Mouse (Mus musculus) midbrain, postnatal 0 days (tissue): ENCODE data around the gene Psmb6. TPM values are rescaled to one million over a fixed set of nuclear protein-coding genes. Genes with fewer than 3 reads are reported as not detected.

ENCODE experiments used
- ATAC-seq: fragments of 200-750 bp; cut with Nextera tagmentation; 2 replicates; pipeline ENCODE4 v1.8.0; 2017; ENCODE audit warnings: moderate number of reproducible peaks, mild to moderate bottlenecking, moderate TSS enrichment, moderate library complexity; ENCODE audit not compliant: low FRiP score
- DNase-seq: peaks from one replicate; pipeline ENCODE4 v3.0.0-alpha.2; 2015; ENCODE audit warnings: low spot score
- H3K27ac ChIP-seq: fragments of 300-500 bp; sonication (generic); 2 replicates; pipeline ENCODE4 v1.5.1; 2014; ENCODE audit warnings: low read depth, mild to moderate bottlenecking, low read length, mixed read lengths
- H3K27me3 ChIP-seq: fragments of 300-500 bp; sonication (generic); 2 replicates; pipeline ENCODE4 v1.6.1; 2014; ENCODE audit warnings: low read length, control low read depth, mixed read lengths; ENCODE audit not compliant: insufficient read depth
- H3K36me3 ChIP-seq: fragments of 300-500 bp; sonication (generic); 2 replicates; pipeline ENCODE4 v1.6.1; 2014; ENCODE audit warnings: low read length, control low read depth, mixed read lengths; ENCODE audit not compliant: insufficient read depth
- H3K4me1 ChIP-seq: fragments of 300-500 bp; sonication (generic); 2 replicates; pipeline ENCODE4 v1.6.1; 2014; ENCODE audit warnings: mild to moderate bottlenecking, control low read depth, antibody characterized with exemption, low read length, mixed read lengths; ENCODE audit not compliant: insufficient read depth
- H3K4me2 ChIP-seq: fragments of 300-500 bp; sonication (generic); 2 replicates; pipeline ENCODE4 v1.6.1; 2014; ENCODE audit warnings: low read depth, mild to moderate bottlenecking, low read length, mixed read lengths; ENCODE audit not compliant: poor library complexity, severe bottlenecking
- H3K4me3 ChIP-seq: fragments of 300-500 bp; sonication (generic); 2 replicates; pipeline ENCODE4 v1.5.1; 2014; ENCODE audit warnings: low read depth, mild to moderate bottlenecking, low read length, moderate library complexity
- H3K9ac ChIP-seq: fragments of 300-500 bp; sonication (generic); replicated peaks from 2 replicates; pipeline ENCODE4 v1.6.1; 2014; ENCODE audit warnings: mild to moderate bottlenecking, low read length, moderate library complexity, mixed read lengths; ENCODE audit not compliant: poor library complexity, severe bottlenecking
- H3K9me3 ChIP-seq: fragments of 300-500 bp; sonication (generic); 2 replicates; pipeline ENCODE4 v1.6.1; 2016; ENCODE audit warnings: low read length, control low read depth
- CTCF ChIP-seq: IDR thresholded peaks from 2 replicates; pipeline ENCODE4 v1.5.1; 2016; ENCODE audit warnings: antibody characterized with exemption, mild to moderate bottlenecking
- WGBS: fragments of 180-500 bp; shearing (Covaris S2); extraction: QIAGEN DNeasy Blood & Tissue Kit; methylation state at CpG from one replicate; pipeline ENCODE4 v1.1.7; 2014; 5-methylcytosine and 5-hydroxymethylcytosine counted together
- polyA plus RNA-seq: library from polyadenylated mRNA; unstranded; fragments of >200 nt; fragmentation: Nextera tagmentation; extraction: Ambion mirVana; gene quantifications from 2 replicates; pipeline ENCODE4 v1.2.1, GENCODE M21; 2015
- total RNA-seq: library from RNA; depleted of rRNA; stranded (reverse); fragments of >200 nt; gene quantifications from 2 replicates; pipeline ENCODE4 v1.2.3, GENCODE M21; 2014

The Psmb6 gene
- total and polyA plus RNA-seq, 2 experiments from 2014 or later = 493 to 818 TPM

DNA sequence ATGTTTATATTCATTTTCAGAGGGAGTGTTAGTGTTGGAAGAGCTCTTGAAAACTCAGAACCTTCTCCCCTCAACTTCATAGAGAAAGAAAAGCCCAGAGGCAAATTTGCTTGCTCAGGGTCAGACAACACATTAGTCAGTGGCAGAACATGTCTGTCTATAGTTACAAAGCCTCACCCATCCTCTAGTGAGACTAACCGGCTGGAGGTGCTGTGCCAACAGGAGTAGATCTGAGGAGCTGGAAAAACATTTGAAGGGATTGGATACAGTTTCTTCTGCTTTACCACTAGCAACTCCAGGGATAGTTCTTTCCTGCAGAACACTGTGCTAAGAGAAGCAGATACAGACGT, 36.7 kb downstream of the Psmb6 start:
- Histone ChIP-seq H3K27ac (peak overlapping the region; percentile 78), H3K4me2 (peak overlapping the region; percentile 90), H3K9ac (peak overlapping the region; percentile 90; the same call in 1 of the 2 replicates), H3K36me3 (peaks cover 6% of the 10 kb centered on the region; the same call in 1 of the 2 replicates), H3K9me3 (no peaks in the 10 kb centered on the region), H3K4me1 (peaks cover 12% of the 10 kb centered on the region), H3K4me3 (peak overlapping the region; percentile 94), H3K27me3 (no peaks in the 10 kb centered on the region)
- TF ChIP-seq CTCF = peak; percentile 38
- ATAC-seq (no peak), DNase-seq (peak; percentile 36)
- 0% methylated on average over 2 of the region's 2 CpGs for WGBS

DNA sequence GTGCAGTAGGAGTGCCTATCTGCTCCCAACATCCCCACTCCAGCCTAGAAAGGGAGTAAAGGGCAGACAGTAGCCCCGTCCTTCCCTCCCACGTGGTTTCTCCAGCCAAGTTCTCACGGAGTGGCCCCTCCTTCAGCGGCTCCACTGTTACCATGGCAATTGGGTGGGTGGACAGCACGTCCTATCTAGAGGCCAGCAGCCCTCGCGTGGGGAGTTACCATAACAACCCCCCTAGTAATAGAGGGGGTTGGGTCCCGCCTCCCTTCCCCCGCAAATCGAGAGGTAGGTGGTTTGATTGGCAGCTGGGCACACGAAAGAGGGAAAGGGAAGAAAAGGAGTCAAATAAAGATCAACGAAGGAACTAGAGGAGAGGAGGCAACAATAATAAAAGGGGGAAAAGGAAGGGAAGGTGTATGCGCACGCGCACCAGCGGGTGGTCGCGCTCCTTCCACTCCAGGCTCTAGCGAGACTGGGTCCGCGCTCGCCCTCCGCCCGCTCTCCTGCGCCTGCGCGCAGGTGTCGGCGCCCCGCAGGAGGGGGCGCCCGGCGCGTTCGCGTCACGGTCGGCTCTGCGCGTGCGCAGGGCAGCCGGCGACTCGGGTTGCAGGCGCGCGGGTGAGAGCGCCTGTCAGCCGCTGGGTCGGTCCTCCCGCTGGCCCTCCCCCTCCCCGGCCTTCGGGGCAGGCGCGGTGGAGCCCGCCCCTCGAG, 37.3 kb downstream of the Psmb6 start, which contains the start of gene Mink1:
Gene Mink1, plus strand, starts transcription at position 595 of the 708 bp plus-strand sequence.
- Histone ChIP-seq H3K9me3 (no peaks in the 10 kb centered on the region), H3K4me2 (peak within 1 kb of the TSS; percentile 90), H3K9ac (peak within 1 kb of the TSS; percentile 90), H3K27me3 (no peaks in the 10 kb centered on the region), H3K36me3 (peaks cover 6% of the 10 kb centered on the region; the same call in 1 of the 2 replicates), H3K4me3 (peak within 1 kb of the TSS; percentile 94), H3K27ac (peak within 1 kb of the TSS; percentile 78), H3K4me1 (peaks cover 12% of the 10 kb centered on the region)
- DNase-seq = peak; percentile 95
- 1% methylated on average over 51 of the region's 57 CpGs for WGBS
- peak; percentile 2; the same call in 1 of the 2 replicates for TF ChIP-seq CTCF
- peak; percentile 95 for ATAC-seq

GRCm38 (mm10) chr11:70562995-70563469, 37.9 kb downstream of the Psmb6 start:
- ATAC-seq (peak; percentile 43; the same call in 1 of the 2 replicates), DNase-seq (no peak)
- peak overlapping the region; percentile 90 for H3K9ac ChIP-seq
- no peaks in the 10 kb centered on the region for H3K27me3 ChIP-seq
- peak overlapping the region; percentile 78 for H3K27ac ChIP-seq
- WGBS = 0% methylated on average over 17 of the region's 31 CpGs
- H3K36me3 ChIP-seq = peaks cover 6% of the 10 kb centered on the region; the same call in 1 of the 2 replicates
- peak overlapping the region; percentile 94 for H3K4me3 ChIP-seq
- peaks cover 12% of the 10 kb centered on the region for H3K4me1 ChIP-seq
- no peak for TF ChIP-seq CTCF
- H3K4me2 ChIP-seq = peak overlapping the region; percentile 90
- H3K9me3 ChIP-seq = no peaks in the 10 kb centered on the region

GRCm38 (mm10) chr11:70563470-70564275, 38.5 kb downstream of the Psmb6 start:
- H3K9me3 ChIP-seq = no peaks in the 10 kb centered on the region
- H3K4me2 ChIP-seq = peak overlapping the region; percentile 90
- H3K27me3 ChIP-seq = no peaks in the 10 kb centered on the region
- ATAC-seq (no peak), DNase-seq (no peak)
- peaks cover 12% of the 10 kb centered on the region for H3K4me1 ChIP-seq
- 4% methylated on average over 25 of the region's 25 CpGs for WGBS
- H3K4me3 ChIP-seq = peak overlapping the region; percentile 94
- peaks cover 10% of the 10 kb centered on the region; the same call in 1 of the 2 replicates for H3K36me3 ChIP-seq
- H3K9ac ChIP-seq = peak overlapping the region; percentile 90
- peak overlapping the region; percentile 78; the same call in 1 of the 2 replicates for H3K27ac ChIP-seq
- no peak for TF ChIP-seq CTCF

DNA sequence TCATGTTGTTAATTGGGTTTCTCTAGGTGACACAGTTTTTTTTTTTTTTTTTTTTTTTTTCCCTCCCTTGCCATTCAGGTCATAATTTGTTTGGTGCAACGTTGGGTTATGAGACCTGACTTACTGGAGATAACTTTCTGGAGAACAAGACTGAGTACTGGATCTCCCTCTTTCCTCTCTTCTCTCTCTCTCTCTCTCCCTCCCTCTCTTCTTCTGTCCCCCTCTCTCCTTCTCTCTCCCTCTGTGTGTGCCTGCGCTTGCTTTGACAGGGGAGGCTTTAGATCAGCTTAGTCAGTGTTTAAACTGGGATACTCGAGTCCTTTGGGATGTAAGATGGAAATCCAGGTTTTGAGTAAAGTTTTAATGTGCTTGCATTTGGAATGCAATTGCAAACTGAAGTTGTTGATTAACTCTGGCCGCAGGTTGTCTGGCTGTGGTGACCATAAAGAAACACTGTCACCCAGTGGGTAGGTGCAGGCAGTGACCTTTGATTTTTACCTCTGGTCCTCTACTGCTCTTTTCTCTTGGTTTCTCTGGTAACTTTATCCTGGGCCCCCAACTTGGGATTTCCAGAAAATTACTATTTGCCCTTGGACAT, 39.2 kb downstream of the Psmb6 start:
- ATAC-seq (no peak), DNase-seq (no peak)
- no peaks in the 10 kb centered on the region for H3K9me3 ChIP-seq
- TF ChIP-seq CTCF = no peak
- H3K27ac ChIP-seq = no peak overlapping the region
- H3K4me3 ChIP-seq = peak overlapping the region; percentile 94; the same call in 1 of the 2 replicates
- no peak overlapping the region for H3K9ac ChIP-seq
- H3K4me1 ChIP-seq = peaks cover 12% of the 10 kb centered on the region
- 46% methylated on average over 4 of the region's 4 CpGs for WGBS
- H3K27me3 ChIP-seq = no peaks in the 10 kb centered on the region
- H3K4me2 ChIP-seq = peak overlapping the region; percentile 90
- peaks cover 10% of the 10 kb centered on the region; the same call in 1 of the 2 replicates for H3K36me3 ChIP-seq
